Mouse (Mus musculus) bone marrow, adult 2 months (tissue): ENCODE measurements around the gene Olfr295.

ENCODE experiments used
- CTCF ChIP-seq: fragments of 200-500 bp; IDR thresholded peaks from 2 replicates; pipeline ENCODE4 v1.5.1; 2011; ENCODE audit warnings: low read length, control low read depth; ENCODE audit not compliant: control insufficient read depth, insufficient read depth
- POLR2A ChIP-seq: fragments of 200-500 bp; IDR thresholded peaks from 2 replicates; pipeline ENCODE4 v1.6.1; 2011; ENCODE audit warnings: low read depth, mild to moderate bottlenecking, control low read depth, low read length, borderline replicate concordance; ENCODE audit not compliant: control insufficient read depth

DNA sequence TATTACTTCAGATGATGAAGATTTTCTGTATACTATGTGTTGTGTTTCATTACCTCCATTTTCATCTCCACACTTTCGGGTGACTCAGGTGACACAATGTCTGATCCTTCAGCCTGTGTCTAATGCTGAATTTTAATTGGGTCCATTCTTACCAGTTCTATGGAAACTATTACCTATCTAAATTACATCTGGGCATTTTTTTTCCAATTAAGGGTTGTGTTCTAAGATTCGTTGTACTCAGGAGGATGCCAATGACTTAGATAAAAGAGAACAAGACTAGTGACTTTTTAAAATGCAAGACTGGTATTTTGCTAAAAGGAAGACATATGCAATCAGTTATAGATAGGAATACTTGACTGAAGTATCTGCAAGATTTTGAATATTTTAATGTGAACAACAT lies at the start of gene Olfr295:
- TF ChIP-seq CTCF (no peak), POLR2A (no peak)
